Mouse (Mus musculus) E14TG2a.4 (cell line): ENCODE data around the gene Lypd8.

Experiments
- CTCF ChIP-seq: conservative IDR thresholded peaks from 2 replicates; pipeline ENCODE4 v1.5.1; 2014; ENCODE audit warnings: low read length
- NANOG ChIP-seq: IDR thresholded peaks from 2 replicates; pipeline ENCODE4 v1.6.1; 2014; ENCODE audit warnings: borderline replicate concordance, low read length, mixed read lengths
- POU5F1 ChIP-seq: IDR thresholded peaks from 2 replicates; pipeline ENCODE4 v1.6.1; 2014; ENCODE audit warnings: low read length, borderline replicate concordance

GRCm38 (mm10) chr11:58350628-58351027 is 28.2 kb upstream of the Lypd8 start:
- no peak; the same call in 1 of the 2 replicates for TF ChIP-seq CTCF
- no peak for TF ChIP-seq NANOG
- no peak for TF ChIP-seq POU5F1
